Mouse (Mus musculus): ENCODE results near the gene Tnrc6b. TPM values are rescaled to one million over a fixed set of nuclear protein-coding genes. Genes with fewer than 3 reads are reported as not detected.
"Not testable (repeated sequence)": the region's sequence is repeated elsewhere in the genome, so short reads cannot be mapped to it uniquely, and the experiment has no call there.

Gene Tnrc6b
- total and polyA plus RNA-seq, 2 experiments from 2014 or later = 21.0 to 24.0 TPM

GRCm38 (mm10) chr15:80886361-80887156 lies 175.4 kb downstream of the Tnrc6b start:
- Histone ChIP-seq H3K9me3 (ENCODE audit: low read length) (no peaks in the 10 kb centered on the region), H3K4me2 (ENCODE audit: low read depth) (no peak overlapping the region), H3K27ac (ENCODE audit: low read depth, low read length) (no peak overlapping the region), H3K4me1 (ENCODE audit: insufficient read depth) (no peaks in the 10 kb centered on the region), H3K9ac (no peak overlapping the region), H3K36me3 (ENCODE audit: insufficient read depth) (peaks cover 54% of the 10 kb centered on the region), H3K27me3 (ENCODE audit: insufficient read depth, low read length) (no peaks in the 10 kb centered on the region), H3K4me3 (ENCODE audit: low read depth, low read length) (no peak overlapping the region)
- 83% methylated on average over 1 of the region's 1 CpGs for WGBS
- TF ChIP-seq CTCF (IDR thresholded peaks at IDR 0.05; ENCODE audit: low read depth) = no peak
- DNase-seq = no peak
- no peak for ATAC-seq

GRCm38 (mm10) chr15:80892341-80892740 lies 181.2 kb downstream of the Tnrc6b start:
- Histone ChIP-seq H3K27ac (ENCODE audit: low read depth, low read length) (no peak overlapping the region), H3K9me3 (ENCODE audit: low read length) (no peaks in the 10 kb centered on the region), H3K27me3 (ENCODE audit: insufficient read depth, low read length) (no peaks in the 10 kb centered on the region), H3K36me3 (ENCODE audit: insufficient read depth) (peaks cover 58% of the 10 kb centered on the region), H3K9ac (no peak overlapping the region), H3K4me1 (ENCODE audit: insufficient read depth) (no peaks in the 10 kb centered on the region), H3K4me3 (ENCODE audit: low read depth, low read length) (no peak overlapping the region), H3K4me2 (ENCODE audit: low read depth) (no peak overlapping the region)
- ATAC-seq = no peak
- 93% methylated on average over 3 of the region's 3 CpGs for WGBS
- DNase-seq = no peak
- no peak for TF ChIP-seq CTCF (IDR thresholded peaks at IDR 0.05; ENCODE audit: low read depth)

DNA sequence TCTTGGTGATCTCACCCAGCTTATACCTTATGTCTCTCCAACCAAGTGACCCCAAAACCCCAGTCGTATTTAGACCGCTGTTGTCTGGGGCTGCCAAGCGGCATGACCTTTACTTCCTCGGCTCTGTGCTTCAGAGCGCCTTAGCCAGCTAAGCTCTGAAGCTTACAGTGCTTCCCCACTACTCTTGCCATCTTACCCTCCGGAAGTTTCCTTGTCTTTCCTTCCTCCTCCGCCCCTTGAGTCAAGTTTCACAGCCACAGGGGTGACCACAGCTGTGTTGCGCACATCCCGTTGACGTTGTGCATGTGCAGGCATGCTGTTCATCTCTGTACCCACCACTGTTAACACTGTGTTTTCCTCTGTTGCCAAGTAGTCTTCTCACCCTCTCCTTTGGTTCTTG lies 185.6 kb downstream of the Tnrc6b start:
- WGBS = 93% methylated on average over 10 of the region's 10 CpGs
- Histone ChIP-seq H3K27ac (ENCODE audit: low read depth, low read length) (no peak overlapping the region), H3K4me2 (ENCODE audit: low read depth) (no peak overlapping the region), H3K36me3 (ENCODE audit: insufficient read depth) (peaks cover 53% of the 10 kb centered on the region), H3K4me1 (ENCODE audit: insufficient read depth) (no peaks in the 10 kb centered on the region), H3K9ac (no peak overlapping the region), H3K4me3 (ENCODE audit: low read depth, low read length) (no peak overlapping the region), H3K27me3 (ENCODE audit: insufficient read depth, low read length) (no peaks in the 10 kb centered on the region), H3K9me3 (ENCODE audit: low read length) (no peaks in the 10 kb centered on the region)
- no peak for DNase-seq
- no peak for ATAC-seq
- no peak for TF ChIP-seq CTCF (IDR thresholded peaks at IDR 0.05; ENCODE audit: low read depth)

GRCm38 (mm10) chr15:80897911-80898310 lies 186.8 kb downstream of the Tnrc6b start:
- no peak for TF ChIP-seq CTCF (IDR thresholded peaks at IDR 0.05; ENCODE audit: low read depth)
- DNase-seq (no peak), ATAC-seq (no peak)
- WGBS = 64% methylated on average over 5 of the region's 5 CpGs
- Histone ChIP-seq H3K4me2 (ENCODE audit: low read depth) (no peak overlapping the region), H3K9me3 (ENCODE audit: low read length) (no peaks in the 10 kb centered on the region), H3K27me3 (ENCODE audit: insufficient read depth, low read length) (no peaks in the 10 kb centered on the region), H3K36me3 (ENCODE audit: insufficient read depth) (peaks cover 61% of the 10 kb centered on the region), H3K4me3 (ENCODE audit: low read depth, low read length) (no peak overlapping the region), H3K27ac (ENCODE audit: low read depth, low read length) (no peak overlapping the region), H3K4me1 (ENCODE audit: insufficient read depth) (no peaks in the 10 kb centered on the region), H3K9ac (no peak overlapping the region)

GRCm38 (mm10) chr15:80899806-80900205 lies 188.7 kb downstream of the Tnrc6b start:
- Histone ChIP-seq H3K27me3 (ENCODE audit: insufficient read depth, low read length) (no peaks in the 10 kb centered on the region), H3K27ac (ENCODE audit: low read depth, low read length) (no peak overlapping the region), H3K9me3 (ENCODE audit: low read length) (no peaks in the 10 kb centered on the region), H3K4me1 (ENCODE audit: insufficient read depth) (no peaks in the 10 kb centered on the region), H3K4me2 (ENCODE audit: low read depth) (no peak overlapping the region), H3K9ac (no peak overlapping the region), H3K36me3 (ENCODE audit: insufficient read depth) (peaks cover 69% of the 10 kb centered on the region), H3K4me3 (ENCODE audit: low read depth, low read length) (no peak overlapping the region)
- ATAC-seq (no peak), DNase-seq (no peak)
- no peak for TF ChIP-seq CTCF (IDR thresholded peaks at IDR 0.05; ENCODE audit: low read depth)
- 66% methylated on average over 2 of the region's 2 CpGs for WGBS

DNA sequence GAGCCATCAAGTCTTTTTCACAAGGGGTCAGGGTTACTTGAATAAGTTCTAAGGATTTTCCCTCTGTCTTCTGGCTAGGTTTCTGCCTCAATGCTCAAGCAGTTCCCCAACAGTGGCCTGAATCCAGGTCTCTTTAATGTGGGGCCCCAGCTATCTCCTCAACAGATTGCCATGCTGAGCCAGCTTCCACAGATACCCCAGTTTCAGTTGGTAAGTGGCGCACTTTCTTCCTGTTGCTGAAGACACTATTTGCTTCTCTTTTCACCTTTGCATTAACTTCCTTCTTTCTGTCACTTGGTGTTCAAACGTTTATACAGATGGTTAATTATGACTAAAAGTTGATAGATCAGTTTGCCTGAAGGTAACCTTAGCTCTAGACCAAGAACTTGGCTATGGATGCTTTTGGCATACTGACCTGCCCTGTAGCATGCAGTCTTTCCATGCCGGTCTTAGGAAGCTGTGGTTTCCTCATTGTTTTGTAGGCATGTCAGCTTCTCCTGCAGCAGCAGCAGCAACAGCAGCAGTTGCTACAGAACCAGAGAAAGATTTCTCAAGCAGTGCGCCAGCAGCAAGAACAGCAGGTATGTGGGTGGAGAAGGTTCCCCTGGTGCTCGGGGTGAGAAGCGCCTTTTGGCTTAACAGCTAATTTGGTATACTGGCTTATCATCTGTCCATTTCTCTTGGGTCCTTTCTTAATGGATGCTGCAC lies 190.8 kb downstream of the Tnrc6b start:
- H3K4me1 ChIP-seq (ENCODE audit: insufficient read depth) = no peaks in the 10 kb centered on the region
- no peaks in the 10 kb centered on the region for H3K27me3 ChIP-seq (ENCODE audit: insufficient read depth, low read length)
- no peak overlapping the region for H3K27ac ChIP-seq (ENCODE audit: low read depth, low read length)
- no peak overlapping the region for H3K4me3 ChIP-seq (ENCODE audit: low read depth, low read length)
- no peak overlapping the region for H3K9ac ChIP-seq
- peaks cover 67% of the 10 kb centered on the region for H3K36me3 ChIP-seq (ENCODE audit: insufficient read depth)
- WGBS = 92% methylated on average over 6 of the region's 6 CpGs
- H3K4me2 ChIP-seq (ENCODE audit: low read depth) = no peak overlapping the region
- DNase-seq (no peak), ATAC-seq (no peak)
- no peaks in the 10 kb centered on the region for H3K9me3 ChIP-seq (ENCODE audit: low read length)
- no peak for TF ChIP-seq CTCF (IDR thresholded peaks at IDR 0.05; ENCODE audit: low read depth)

- not testable (repeated sequence) for H3K9me3 ChIP-seq (ENCODE audit: low read length); H3K4me3 ChIP-seq (ENCODE audit: low read depth, low read length); H3K27me3 ChIP-seq (ENCODE audit: insufficient read depth, low read length); ATAC-seq; DNase-seq; H3K4me2 ChIP-seq (ENCODE audit: low read depth); H3K9ac ChIP-seq; H3K4me1 ChIP-seq (ENCODE audit: insufficient read depth); H3K27ac ChIP-seq (ENCODE audit: low read depth, low read length)
- WGBS = 96% methylated on average over 6 of the region's 6 CpGs
- H3K36me3 ChIP-seq (ENCODE audit: insufficient read depth) = peaks cover 57% of the 10 kb centered on the region
Measured at GRCm38 (mm10) chr15:80904776-80905175, 193.7 kb downstream of the Tnrc6b start.
